Mouse (Mus musculus): ENCODE data around the gene Opn1mw.
"Not testable (repeated sequence)": the region's sequence is repeated elsewhere in the genome, so short reads cannot be mapped to it uniquely, and the experiment has no call there.

DNA sequence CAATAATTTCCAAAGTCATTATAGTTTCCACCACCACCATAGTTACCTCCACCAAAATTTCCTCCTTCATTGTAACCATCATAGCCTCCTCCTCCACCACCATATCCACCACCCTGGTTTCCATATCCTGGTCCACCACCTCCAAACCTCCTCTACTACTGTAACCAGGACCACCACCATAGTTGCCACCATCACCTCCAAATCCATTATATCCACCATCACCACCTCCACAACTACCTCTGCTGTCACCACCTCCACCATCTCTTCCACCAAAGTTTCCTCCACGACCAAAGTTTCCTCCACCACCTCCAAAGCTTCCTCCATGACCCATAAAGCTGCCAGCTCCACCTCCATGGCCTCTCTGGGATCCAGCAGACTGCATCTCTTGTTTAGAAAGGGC, 8.0 kb downstream of the Opn1mw start, which contains the start of gene Mecp2:
- not testable (repeated sequence) for TF ChIP-seq CTCF (IDR thresholded peaks at IDR 0.05; ENCODE audit: control insufficient read depth, insufficient read depth, insufficient read length); CEBPB (IDR thresholded peaks at IDR 0.05; ENCODE audit: low read depth); USF1 (IDR thresholded peaks at IDR 0.05; ENCODE audit: low read depth); MYOG (IDR thresholded peaks at IDR 0.05; ENCODE audit: control insufficient read depth, extremely low read depth, insufficient read length); MAX (IDR thresholded peaks at IDR 0.05); MYOD1 (IDR thresholded peaks at IDR 0.05; ENCODE audit: control insufficient read depth, insufficient read length, low read depth)
